Mouse (Mus musculus): ENCODE data around the gene Pip4p1.
A peak's percentile ranks its signal among the peaks of the same experiment; 100 is the strongest.
"Not testable (repeated sequence)": the region's sequence is repeated elsewhere in the genome, so short reads cannot be mapped to it uniquely, and the experiment has no call there.

Gene Pip4p1

GRCm38 (mm10) chr14:50938940-50939339, 8.3 kb upstream of the Pip4p1 start:
- DNase-seq (ENCODE audit: low spot score), result no peak

- no peak for DNase-seq (ENCODE audit: low spot score)
These were observed 7.7 kb upstream of the Pip4p1 start for GRCm38 (mm10) chr14:50938119-50938908.

GRCm38 (mm10) chr14:50936649-50937048, 6.0 kb upstream of the Pip4p1 start:
- no peak for DNase-seq (ENCODE audit: low spot score)

GRCm38 (mm10) chr14:50931493-50932020, 901 bp upstream of the Pip4p1 start:
- peak; percentile 48 for DNase-seq (ENCODE audit: low spot score)

GRCm38 (mm10) chr14:50930377-50930753, 291 bp downstream of the Pip4p1 start:
- DNase-seq (ENCODE audit: low spot score), result peak; percentile 21

GRCm38 (mm10) chr14:50929951-50930350, 705 bp downstream of the Pip4p1 start:
- no peak for DNase-seq (ENCODE audit: low spot score)

- no peak for DNase-seq (ENCODE audit: low spot score)
These were observed 3.3 kb downstream of the Pip4p1 start for GRCm38 (mm10) chr14:50927366-50927765.

GRCm38 (mm10) chr14:50925111-50925920, 5.3 kb downstream of the Pip4p1 start:
- peak; percentile 43 for DNase-seq (ENCODE audit: low spot score)

GRCm38 (mm10) chr14:50924281-50925064, 6.2 kb downstream of the Pip4p1 start, which contains the start of the genes Osgep and Apex1:
TSS of gene Osgep (minus strand) at chr14:50924893.
TSS of gene Apex1 (plus strand) at chr14:50924968.
- DNase-seq (ENCODE audit: low spot score), result peak; percentile 99

- not testable (repeated sequence) for DNase-seq (ENCODE audit: low spot score)
These were observed 7.2 kb downstream of the Pip4p1 start for GRCm38 (mm10) chr14:50923437-50923836.

- DNase-seq (ENCODE audit: low spot score), result no peak
These were observed 19.3 kb downstream of the Pip4p1 start for GRCm38 (mm10) chr14:50911356-50911755.

GRCm38 (mm10) chr14:50908126-50908525, 22.5 kb downstream of the Pip4p1 start:
- no peak for DNase-seq (ENCODE audit: low spot score)

GRCm38 (mm10) chr14:50905327-50905726, 25.3 kb downstream of the Pip4p1 start:
- not testable (repeated sequence) for DNase-seq (ENCODE audit: low spot score)

- DNase-seq (ENCODE audit: low spot score), result no peak
These were observed 25.9 kb downstream of the Pip4p1 start for GRCm38 (mm10) chr14:50904828-50905129.

- peak; percentile 78 for DNase-seq (ENCODE audit: low spot score)
These were observed 26.5 kb downstream of the Pip4p1 start for GRCm38 (mm10) chr14:50903973-50904827.

- DNase-seq (ENCODE audit: low spot score), result not testable (repeated sequence)
These were observed 32.7 kb downstream of the Pip4p1 start for GRCm38 (mm10) chr14:50897992-50898391.

- DNase-seq (ENCODE audit: low spot score), result peak; percentile 9
These were observed 33.3 kb downstream of the Pip4p1 start, which contains the start of gene Klhl33 for GRCm38 (mm10) chr14:50897374-50897765. TSS of gene Klhl33 (minus strand) at chr14:50897507.

GRCm38 (mm10) chr14:50896747-50897373, 33.8 kb downstream of the Pip4p1 start:
- DNase-seq (ENCODE audit: low spot score), result peak; percentile 32

GRCm38 (mm10) chr14:50895985-50896746, 34.5 kb downstream of the Pip4p1 start:
- DNase-seq (ENCODE audit: low spot score), result peak; percentile 28

GRCm38 (mm10) chr14:50895407-50895806, 35.2 kb downstream of the Pip4p1 start:
- DNase-seq (ENCODE audit: low spot score), result no peak
